Mouse (Mus musculus) G1E-ER4 (cell line): Measurements from ENCODE around the gene BC048679. TPM values are rescaled to one million over a fixed set of nuclear protein-coding genes. Genes with fewer than 3 reads are reported as not detected.

ENCODE experiments used
- GATA1 ChIP-seq: IDR thresholded peaks from one replicate; pipeline ENCODE4 v1.8.0; 2012; ENCODE audit warnings: low read length, inconsistent platforms
- polyA plus RNA-seq: library from polyadenylated mRNA; stranded (reverse); fragments of >175 nt; gene quantifications from 2 replicates; pipeline ENCODE4 v1.2.3, GENCODE M21; 2012

The BC048679 gene
- polyA plus RNA-seq = not detected in 2 replicates

DNA sequence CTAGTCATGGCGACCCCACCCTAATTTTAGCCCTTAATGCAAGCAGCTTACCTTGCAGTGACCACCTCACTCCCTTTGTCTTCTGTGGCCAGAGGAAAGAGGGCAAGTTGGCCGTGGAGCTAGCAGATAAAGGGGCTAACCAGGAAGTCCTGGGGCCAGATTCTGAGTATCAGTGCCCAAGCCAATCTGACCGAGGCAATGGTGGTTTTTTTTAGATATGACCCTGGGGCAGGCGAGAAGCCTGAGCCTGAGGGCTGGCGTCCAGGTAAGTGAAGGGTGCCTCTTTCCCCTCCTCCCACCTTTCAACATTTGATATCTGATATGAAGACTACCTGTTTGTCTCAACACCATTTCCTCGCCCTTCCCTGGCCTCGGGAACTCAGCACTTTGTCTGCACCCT is at the start of gene BC048679:
Gene BC048679, minus strand, starts transcription at position 101 of the 400 bp plus-strand sequence.
- TF ChIP-seq GATA1 = no peak

DNA sequence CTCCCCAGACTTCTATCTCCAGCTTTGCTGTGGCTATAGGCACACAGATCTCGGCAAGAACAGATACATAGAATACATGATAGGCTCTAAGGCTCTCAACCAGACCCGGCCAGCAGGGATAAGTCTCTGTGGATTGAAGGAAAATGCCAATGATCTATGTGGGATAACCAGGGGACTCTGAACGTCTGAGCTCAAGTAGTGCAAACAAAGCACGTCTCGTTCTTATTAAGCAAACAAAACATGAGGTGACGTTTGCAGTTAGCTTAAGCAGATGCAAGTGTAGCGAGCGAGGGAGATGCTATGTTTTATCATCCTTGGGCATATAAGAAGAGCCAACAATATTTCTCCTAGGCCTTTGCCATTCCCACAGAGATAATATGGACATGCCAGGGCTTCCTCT is 44.9 kb upstream of the BC048679 start:
- TF ChIP-seq GATA1 = no peak

DNA sequence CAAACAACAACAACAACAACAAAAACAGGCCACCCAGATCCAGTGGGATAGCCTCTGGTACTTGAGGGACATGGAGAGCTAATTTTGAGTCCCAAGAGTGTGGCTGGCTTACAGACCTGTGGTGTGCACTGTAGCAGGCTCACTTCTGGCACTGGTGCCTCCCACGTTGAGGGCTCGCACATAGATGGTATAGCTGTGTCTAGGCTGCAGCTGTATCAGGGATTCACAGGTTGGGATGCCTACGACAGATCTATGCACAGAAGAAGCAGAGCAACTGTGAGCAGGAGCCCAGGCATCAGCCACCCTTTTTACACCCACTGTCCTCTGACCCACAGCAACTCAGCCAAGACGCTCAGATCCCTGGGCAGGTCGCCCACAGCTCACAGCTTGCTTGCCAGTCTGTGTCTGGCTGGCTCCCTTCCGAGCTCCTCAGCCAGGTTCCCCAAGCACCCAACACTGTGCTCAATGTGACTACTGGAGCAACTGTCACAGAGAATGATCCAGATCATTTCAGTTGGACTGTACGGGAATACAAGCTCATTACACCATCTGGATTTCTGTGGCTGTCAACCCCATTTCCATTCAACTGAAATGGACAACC is 43.9 kb upstream of the BC048679 start:
- no peak for TF ChIP-seq GATA1

DNA sequence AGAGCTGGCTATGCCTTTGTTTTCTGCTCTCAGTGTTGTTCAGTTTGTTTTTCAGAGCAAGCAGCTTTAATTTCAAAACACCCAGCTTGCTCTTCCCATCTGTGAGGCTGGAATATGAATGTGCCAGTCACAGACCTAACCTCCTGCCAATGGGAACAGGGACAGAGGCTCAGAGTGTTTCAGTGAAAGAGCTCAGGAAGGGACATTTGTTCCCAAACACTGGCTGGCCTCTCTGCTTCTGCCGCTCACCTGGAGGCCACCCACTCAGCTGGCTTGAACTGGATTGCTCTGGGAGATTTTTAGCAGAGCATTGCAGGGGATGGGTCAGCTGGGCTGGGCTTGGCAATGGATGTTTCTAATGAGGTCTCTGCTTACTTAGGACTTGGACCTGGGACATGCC is 42.9 kb upstream of the BC048679 start:
- TF ChIP-seq GATA1 = no peak

DNA sequence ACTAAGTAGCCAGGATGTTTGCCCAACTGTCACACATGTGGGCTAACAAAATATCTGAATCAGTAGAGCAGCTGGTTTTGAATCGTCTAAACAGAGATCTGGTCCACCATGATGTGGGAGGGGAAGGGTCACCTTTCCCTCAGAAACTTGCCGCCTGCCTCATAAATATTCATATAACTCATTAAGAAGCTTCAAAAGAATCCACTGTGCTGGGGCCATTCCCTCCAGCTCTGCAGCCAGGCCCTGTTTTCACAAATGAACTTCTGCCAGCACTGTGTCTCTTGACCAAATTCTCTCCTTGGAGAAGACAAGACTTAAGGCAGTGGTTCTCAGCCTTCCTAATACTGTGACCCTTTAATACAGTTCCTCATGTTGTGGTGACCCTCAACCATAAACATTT is 41.5 kb upstream of the BC048679 start:
- TF ChIP-seq GATA1 = no peak

DNA sequence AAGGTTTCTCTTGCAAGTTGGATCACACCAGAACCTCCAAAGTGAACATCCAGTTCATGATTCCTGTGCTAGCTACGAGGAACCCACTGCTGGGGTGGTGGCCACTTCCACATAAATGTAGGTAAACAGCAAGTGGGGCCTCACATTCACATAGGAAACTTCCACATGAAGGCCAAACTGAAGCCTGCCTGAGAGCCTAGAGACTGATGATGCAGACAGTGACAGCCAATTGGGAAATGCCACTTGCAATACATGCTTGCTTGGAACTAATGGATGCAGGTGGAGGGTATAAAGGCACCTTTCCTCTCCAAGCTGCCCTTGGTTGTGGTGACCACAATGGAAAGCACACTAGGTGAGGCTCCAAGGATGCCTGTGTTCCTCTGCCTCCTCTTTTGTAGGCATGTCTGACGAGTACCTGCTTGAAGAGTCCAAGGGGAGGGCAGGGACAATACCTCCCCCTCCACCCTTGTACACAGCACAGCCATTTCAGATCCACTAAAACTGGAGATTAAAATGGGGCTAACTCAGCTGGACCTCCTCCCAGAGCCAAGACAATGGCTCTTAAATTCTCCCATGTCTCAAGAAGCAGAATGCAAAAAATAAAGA is 40.1 kb upstream of the BC048679 start:
- TF ChIP-seq GATA1 = no peak

DNA sequence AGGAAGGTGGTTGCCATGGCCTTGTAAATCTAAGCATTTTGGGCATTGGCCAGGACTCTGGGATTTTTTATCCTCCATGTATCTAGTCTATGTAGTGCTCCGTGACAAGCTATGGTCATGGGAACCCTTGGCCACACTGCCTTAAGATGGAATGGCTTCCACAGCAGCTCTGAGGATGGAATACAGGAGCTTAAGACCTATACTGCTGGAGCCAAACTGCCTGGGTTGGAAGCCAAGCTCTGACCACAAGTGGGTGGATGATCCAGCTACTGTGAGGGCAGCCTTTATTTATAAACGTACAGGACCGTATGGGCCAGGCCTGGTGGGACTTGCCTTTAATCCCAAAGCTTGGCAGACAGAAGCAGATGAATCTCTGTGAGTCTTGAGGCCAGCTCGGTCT is 38.4 kb upstream of the BC048679 start:
- no peak for TF ChIP-seq GATA1

DNA sequence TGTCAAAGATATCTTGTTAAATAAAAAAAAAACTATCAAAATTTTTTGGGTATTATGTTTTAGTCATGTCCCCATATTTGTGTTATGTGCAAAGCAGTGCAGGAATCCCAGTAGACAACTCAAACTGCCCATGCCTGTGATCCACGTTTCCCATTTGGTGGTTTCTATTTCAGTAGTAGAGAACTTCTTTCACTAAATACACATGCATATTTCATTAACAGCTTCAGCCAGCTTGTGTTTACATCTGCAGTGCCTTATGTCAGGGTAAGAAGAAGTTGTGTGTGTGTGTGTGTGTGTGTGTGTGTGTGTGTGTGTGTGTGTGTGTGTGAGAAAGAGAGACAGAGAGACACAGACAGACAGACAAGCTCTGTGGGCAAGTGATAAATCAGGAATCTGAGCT is 33.4 kb upstream of the BC048679 start:
- no peak for TF ChIP-seq GATA1

DNA sequence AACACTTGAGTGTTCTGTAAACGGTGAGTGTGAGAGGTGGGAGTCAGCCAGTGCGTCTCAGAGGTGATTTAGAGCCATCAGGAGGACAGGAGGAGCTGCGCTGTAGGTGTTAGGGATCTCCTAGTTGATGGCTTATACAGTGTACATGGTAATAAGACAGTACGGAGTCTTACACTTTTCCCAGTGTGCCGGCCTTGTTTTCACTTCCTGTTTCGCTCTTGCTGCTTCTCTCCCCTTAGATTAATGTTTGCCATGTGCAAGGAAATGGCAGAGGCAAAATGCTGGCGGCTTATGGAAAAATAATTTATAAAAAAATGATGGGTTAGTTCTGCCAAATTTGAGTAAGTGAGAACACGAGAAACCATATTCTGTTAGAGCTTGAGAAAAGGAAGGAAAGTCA is 30.8 kb upstream of the BC048679 start:
- no peak for TF ChIP-seq GATA1

DNA sequence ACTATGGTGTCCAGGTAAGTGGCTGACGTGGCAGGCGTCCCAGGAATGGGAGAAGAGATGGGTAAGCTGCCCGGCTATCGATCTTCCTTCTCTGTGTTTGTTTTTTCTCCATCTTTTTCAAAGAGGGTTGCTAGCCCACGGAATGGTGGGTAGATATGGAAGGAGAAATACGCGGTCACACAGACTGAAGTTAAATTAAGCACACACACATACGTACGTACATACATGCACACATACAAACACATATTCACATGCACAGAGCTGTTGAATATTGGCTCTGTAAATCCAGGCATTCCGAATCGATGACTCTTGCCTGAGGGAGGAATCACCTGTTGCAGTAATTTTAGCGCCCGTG is 25.6 kb upstream of the BC048679 start:
- TF ChIP-seq GATA1 = no peak

DNA sequence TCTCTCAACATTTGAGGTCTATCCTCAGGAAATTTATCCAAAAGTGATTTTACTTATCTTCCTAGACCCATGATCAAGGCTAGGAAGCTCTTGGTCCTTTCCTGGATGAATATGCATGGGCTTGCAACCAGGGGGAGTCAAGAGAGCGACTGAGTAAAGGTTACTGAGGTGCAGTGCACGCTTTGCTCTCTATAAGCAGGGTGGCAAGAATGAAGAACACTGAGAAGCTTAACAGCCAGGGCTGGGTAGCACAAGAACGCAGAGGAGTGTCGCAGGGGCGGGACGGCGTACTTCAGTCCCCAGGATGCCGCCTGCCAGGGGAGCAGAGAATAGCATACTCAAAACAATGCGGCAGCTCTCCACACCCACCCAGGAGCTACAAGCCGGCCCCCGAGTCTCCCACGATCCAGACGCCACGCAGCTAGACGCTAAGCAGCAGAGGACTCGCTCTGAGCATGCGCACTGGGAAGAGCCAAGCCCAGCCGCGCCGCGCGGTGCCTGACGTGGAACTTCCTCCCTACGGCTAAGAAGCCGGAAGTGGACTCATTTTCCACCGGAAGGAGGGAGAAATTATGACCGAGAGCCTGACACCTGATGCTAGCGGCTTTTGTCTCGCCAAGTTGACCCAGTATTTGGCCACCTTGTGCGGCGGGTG is 25.1 kb upstream of the BC048679 start:
- no peak for TF ChIP-seq GATA1

DNA sequence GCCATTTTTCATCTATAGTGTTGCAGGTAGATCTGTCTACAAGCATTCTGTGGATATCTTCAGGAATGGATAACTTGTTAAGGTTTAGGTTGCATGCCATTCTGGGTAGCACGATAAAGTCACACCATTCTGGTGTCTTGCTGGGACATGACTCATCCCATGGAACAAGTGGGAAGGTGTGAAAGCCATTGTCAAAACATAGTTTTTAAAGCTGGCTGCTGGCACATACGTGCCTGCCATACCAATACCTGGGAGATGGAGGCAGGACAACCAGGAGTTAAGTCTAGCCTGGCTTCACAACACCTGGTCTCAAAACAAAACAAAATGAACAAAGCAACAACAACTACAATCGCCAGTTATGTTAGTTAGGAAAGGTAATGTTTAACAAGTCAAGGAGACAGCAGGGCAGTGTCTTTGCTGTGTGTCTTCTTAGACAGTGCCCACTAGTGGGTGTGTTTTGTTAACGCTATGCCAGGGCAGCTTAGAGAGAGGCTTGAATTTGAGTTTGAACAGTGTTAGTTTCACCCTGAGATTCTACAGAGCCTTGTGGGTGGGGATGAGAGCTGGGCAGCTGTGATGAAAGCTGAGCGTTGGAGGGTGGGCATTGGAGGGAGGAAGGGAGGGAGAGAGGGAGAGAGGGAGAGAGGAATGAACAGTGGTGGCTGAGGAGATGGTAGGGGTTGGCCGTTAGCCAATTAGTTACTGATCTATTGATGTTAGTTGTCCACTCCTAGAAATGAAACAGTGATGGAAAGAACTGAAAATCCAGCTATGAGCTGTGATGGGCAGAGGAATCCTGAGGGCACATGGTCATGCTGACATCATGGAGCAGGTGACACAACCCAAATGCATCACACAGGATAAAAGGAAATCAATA is 18.3 kb upstream of the BC048679 start:
- TF ChIP-seq GATA1 = no peak

DNA sequence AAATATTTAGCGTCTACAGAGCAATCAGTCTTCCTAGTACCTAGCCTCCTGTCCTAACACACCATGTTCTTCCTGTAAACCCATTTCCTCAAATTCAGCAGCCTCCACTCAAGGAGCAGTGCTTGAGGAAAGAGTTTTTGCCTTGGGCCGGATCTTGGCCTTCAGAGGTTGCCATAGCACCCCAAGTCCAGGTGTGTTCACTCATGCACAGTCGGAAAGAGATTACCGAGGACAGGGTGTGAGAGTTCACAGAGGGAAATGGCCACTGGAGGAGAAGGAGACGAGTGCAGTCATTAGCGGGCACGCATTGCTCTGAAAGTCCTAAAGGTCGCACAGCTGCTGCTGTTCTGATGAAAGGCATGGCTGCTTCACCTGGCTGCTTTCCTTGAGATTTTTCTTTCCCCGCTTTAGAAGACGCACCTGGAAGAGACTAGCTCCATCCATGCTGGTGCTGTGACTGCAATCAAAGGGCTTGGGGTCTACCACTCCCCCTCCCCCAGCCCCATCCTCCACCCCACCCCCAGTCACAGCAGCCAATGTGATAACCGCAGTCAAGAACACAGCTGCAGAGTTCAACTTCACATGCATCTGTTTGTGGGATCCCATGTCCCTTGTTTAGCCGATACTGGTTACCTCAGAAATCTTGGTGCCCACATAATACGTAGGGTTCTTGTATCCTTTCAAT is 17.0 kb upstream of the BC048679 start:
- TF ChIP-seq GATA1 = no peak

DNA sequence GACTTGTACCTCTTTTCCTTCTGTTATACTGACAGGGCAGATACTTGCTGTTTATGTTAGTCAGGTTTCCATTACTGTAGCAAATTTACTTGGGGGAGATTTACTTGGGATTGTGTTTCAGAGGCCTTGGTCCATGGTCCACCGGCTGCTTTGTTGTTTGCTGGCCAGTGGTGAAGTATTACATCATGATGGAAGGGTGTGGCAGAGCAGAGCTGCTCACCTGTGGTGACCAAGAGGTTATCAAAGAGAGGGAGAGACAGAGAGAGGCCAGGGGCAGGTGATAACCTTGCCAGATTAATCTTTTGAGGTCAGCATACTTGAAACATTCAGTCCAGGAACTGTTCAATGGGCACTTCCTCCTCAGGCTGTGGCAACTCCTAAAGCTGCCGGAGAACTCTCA is 3.0 kb upstream of the BC048679 start:
- TF ChIP-seq GATA1 = no peak

DNA sequence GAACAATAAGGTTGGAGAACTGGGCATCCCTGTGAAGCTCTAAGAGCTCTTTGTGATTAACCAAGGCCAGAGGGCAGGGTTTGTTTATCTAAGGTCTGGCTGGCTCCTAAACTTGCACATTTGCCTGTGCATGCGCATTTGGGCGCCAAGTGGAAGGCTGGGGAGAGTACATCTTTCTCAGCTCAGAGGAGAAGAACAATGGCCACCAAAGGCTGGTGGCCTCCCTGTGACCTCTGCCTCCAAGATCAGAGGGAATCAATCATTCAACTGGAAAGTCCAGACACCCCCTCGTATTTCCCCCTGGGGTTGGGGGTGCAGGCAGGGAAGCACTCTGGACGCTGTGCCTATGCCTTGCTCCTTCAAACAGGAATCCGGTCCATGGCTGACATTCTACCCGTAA is 910 bp downstream of the BC048679 start:
- no peak for TF ChIP-seq GATA1
